Mouse (Mus musculus) forebrain, embryonic 15.5 days (tissue): ENCODE results near the gene Cd300lg. TPM values are rescaled to one million over a fixed set of nuclear protein-coding genes. Genes with fewer than 3 reads are reported as not detected.

Source experiments
- ATAC-seq: fragments of 200-750 bp; cut with Nextera tagmentation; replicated peaks from 2 replicates; pipeline ENCODE4 v1.8.0; 2017; ENCODE audit warnings: mild to moderate bottlenecking, moderate TSS enrichment, moderate library complexity
- H3K27ac ChIP-seq: fragments of 300-500 bp; sonication (generic); replicated peaks from 2 replicates; pipeline ENCODE4 v1.5.1; 2015; ENCODE audit warnings: mild to moderate bottlenecking, inconsistent platforms
- H3K27me3 ChIP-seq: fragments of 300-500 bp; sonication (generic); 2 replicates; pipeline ENCODE4 v1.6.1; 2015; ENCODE audit warnings: inconsistent platforms
- H3K36me3 ChIP-seq: fragments of 300-500 bp; sonication (generic); 2 replicates; pipeline ENCODE4 v1.6.1; 2015; ENCODE audit warnings: mild to moderate bottlenecking, inconsistent platforms
- H3K4me1 ChIP-seq: fragments of 300-500 bp; sonication (generic); 2 replicates; pipeline ENCODE4 v1.6.1; 2015; ENCODE audit warnings: inconsistent platforms
- H3K4me2 ChIP-seq: fragments of 300-500 bp; sonication (generic); replicated peaks from 2 replicates; pipeline ENCODE4 v1.6.1; 2015; ENCODE audit warnings: mild to moderate bottlenecking, inconsistent platforms
- H3K4me3 ChIP-seq: fragments of 300-500 bp; sonication (generic); 2 replicates; pipeline ENCODE4 v1.5.1; 2015; ENCODE audit warnings: mild to moderate bottlenecking, inconsistent platforms
- H3K9ac ChIP-seq: fragments of 300-500 bp; sonication (generic); replicated peaks from 2 replicates; pipeline ENCODE4 v1.6.1; 2015; ENCODE audit warnings: mild to moderate bottlenecking, inconsistent platforms
- H3K9me3 ChIP-seq: fragments of 300-500 bp; sonication (generic); 2 replicates; pipeline ENCODE4 v1.6.1; 2016; ENCODE audit warnings: inconsistent platforms
- WGBS: fragments of 180-500 bp; shearing (Covaris S2); methylation state at CpG from one replicate; pipeline ENCODE4 v1.1.7; 2015; ENCODE audit warnings: mixed read lengths; 5-methylcytosine and 5-hydroxymethylcytosine counted together
- polyA plus RNA-seq: library from polyadenylated mRNA; unstranded; fragments of >200 nt; fragmentation: Nextera tagmentation; extraction: Ambion mirVana; gene quantifications from 2 replicates; pipeline ENCODE4 v1.2.1, GENCODE M21; 2015

The Cd300lg gene
- polyA plus RNA-seq, 1 experiment from 2014 or later = 0.11 TPM

- Histone ChIP-seq H3K9ac (peak overlapping the region; percentile 67), H3K9me3 (no peaks in the 10 kb centered on the region), H3K27ac (peak overlapping the region; percentile 99), H3K4me3 (peak overlapping the region; percentile 58), H3K4me1 (peaks cover 49% of the 10 kb centered on the region), H3K27me3 (no peaks in the 10 kb centered on the region), H3K4me2 (peak overlapping the region; percentile 79), H3K36me3 (no peaks in the 10 kb centered on the region)
- ATAC-seq = no peak
- WGBS = 0% methylated on average over 3 of the region's 3 CpGs
Measured at GRCm38 (mm10) chr11:102086331-102086730, 45.0 kb downstream of the Cd300lg start.

GRCm38 (mm10) chr11:102087081-102087751 is 45.9 kb downstream of the Cd300lg start:
- no peaks in the 10 kb centered on the region for H3K36me3 ChIP-seq
- peaks cover 40% of the 10 kb centered on the region for H3K4me1 ChIP-seq
- ATAC-seq = peak; percentile 79
- WGBS = under 1% methylated on average over 39 of the region's 39 CpGs
- H3K27ac ChIP-seq = peak overlapping the region; percentile 99
- no peaks in the 10 kb centered on the region for H3K27me3 ChIP-seq
- H3K4me3 ChIP-seq = peak overlapping the region; percentile 58
- peak overlapping the region; percentile 79 for H3K4me2 ChIP-seq
- no peaks in the 10 kb centered on the region for H3K9me3 ChIP-seq
- peak overlapping the region; percentile 67 for H3K9ac ChIP-seq

GRCm38 (mm10) chr11:102087931-102088898 is 46.9 kb downstream of the Cd300lg start, which contains the start of gene Mpp2:
TSS of gene Mpp2 (minus strand) at chr11:102088515.
- under 1% methylated on average over 49 of the region's 49 CpGs for WGBS
- Histone ChIP-seq H3K4me2 (peak within 1 kb of the TSS; percentile 79), H3K27me3 (no peaks in the 10 kb centered on the region), H3K9ac (peak within 1 kb of the TSS; percentile 67), H3K27ac (peak within 1 kb of the TSS; percentile 99), H3K36me3 (no peaks in the 10 kb centered on the region), H3K9me3 (no peaks in the 10 kb centered on the region), H3K4me3 (peak within 1 kb of the TSS; percentile 58), H3K4me1 (peaks cover 30% of the 10 kb centered on the region)
- peak; percentile 62 for ATAC-seq

GRCm38 (mm10) chr11:102089088-102089808 is 47.9 kb downstream of the Cd300lg start:
- peak overlapping the region; percentile 58 for H3K4me3 ChIP-seq
- no peaks in the 10 kb centered on the region for H3K9me3 ChIP-seq
- WGBS = under 1% methylated on average over 20 of the region's 20 CpGs
- H3K4me1 ChIP-seq = peaks cover 27% of the 10 kb centered on the region
- H3K27me3 ChIP-seq = no peaks in the 10 kb centered on the region
- H3K36me3 ChIP-seq = no peaks in the 10 kb centered on the region
- peak overlapping the region; percentile 67 for H3K9ac ChIP-seq
- H3K4me2 ChIP-seq = peak overlapping the region; percentile 79
- H3K27ac ChIP-seq = peak overlapping the region; percentile 99
- ATAC-seq = peak; percentile 29

- no peak overlapping the region for H3K27ac ChIP-seq
- WGBS = 80% methylated on average over 3 of the region's 3 CpGs
- H3K27me3 ChIP-seq = no peaks in the 10 kb centered on the region
- H3K4me1 ChIP-seq = peaks cover 12% of the 10 kb centered on the region
- no peak overlapping the region for H3K9ac ChIP-seq
- H3K4me3 ChIP-seq = no peak overlapping the region
- no peak overlapping the region for H3K4me2 ChIP-seq
- no peaks in the 10 kb centered on the region for H3K36me3 ChIP-seq
- no peaks in the 10 kb centered on the region for H3K9me3 ChIP-seq
- no peak for ATAC-seq
Measured at GRCm38 (mm10) chr11:102095676-102096075, 54.4 kb downstream of the Cd300lg start.

- peak; percentile 7; the same call in 1 of the 2 replicates for ATAC-seq
- H3K9me3 ChIP-seq = no peaks in the 10 kb centered on the region
- no peak overlapping the region for H3K4me3 ChIP-seq
- H3K9ac ChIP-seq = no peak overlapping the region
- H3K36me3 ChIP-seq = no peaks in the 10 kb centered on the region
- peak overlapping the region; percentile 43 for H3K4me2 ChIP-seq
- H3K4me1 ChIP-seq = peaks cover 12% of the 10 kb centered on the region
- 75% methylated on average over 5 of the region's 5 CpGs for WGBS
- H3K27ac ChIP-seq = no peak overlapping the region
- no peaks in the 10 kb centered on the region for H3K27me3 ChIP-seq
Measured at GRCm38 (mm10) chr11:102096446-102096845, 55.1 kb downstream of the Cd300lg start.

GRCm38 (mm10) chr11:102096887-102097391 is 55.6 kb downstream of the Cd300lg start:
- Histone ChIP-seq H3K4me2 (peak overlapping the region; percentile 43), H3K4me1 (peaks cover 12% of the 10 kb centered on the region), H3K9me3 (no peaks in the 10 kb centered on the region), H3K9ac (no peak overlapping the region), H3K27me3 (no peaks in the 10 kb centered on the region), H3K27ac (no peak overlapping the region), H3K4me3 (peak overlapping the region; percentile 10), H3K36me3 (no peaks in the 10 kb centered on the region)
- peak; percentile 90 for ATAC-seq
- WGBS = 3% methylated on average over 14 of the region's 18 CpGs

GRCm38 (mm10) chr11:102101219-102101618 is 59.9 kb downstream of the Cd300lg start, which contains the start of gene Ppy:
TSS of gene Ppy (minus strand) at chr11:102101319.
- Histone ChIP-seq H3K4me2 (no peak within 1 kb of the TSS), H3K4me1 (peaks cover 11% of the 10 kb centered on the region), H3K9ac (no peak within 1 kb of the TSS), H3K9me3 (no peaks in the 10 kb centered on the region), H3K27ac (no peak within 1 kb of the TSS), H3K4me3 (no peak within 1 kb of the TSS), H3K27me3 (peaks cover 19% of the 10 kb centered on the region), H3K36me3 (no peaks in the 10 kb centered on the region)
- 79% methylated on average over 4 of the region's 4 CpGs for WGBS
- no peak for ATAC-seq

GRCm38 (mm10) chr11:102102485-102103258 is 61.4 kb downstream of the Cd300lg start:
- 0 out of 2 replicates have a peak, but pooled peaks have one; percentile 53 for ATAC-seq

More at GRCm38 (mm10) chr11:102102485-102103258, 61.4 kb downstream of the Cd300lg start:
- no peak overlapping the region for H3K27ac ChIP-seq
- H3K36me3 ChIP-seq = no peaks in the 10 kb centered on the region
- no peak overlapping the region for H3K4me3 ChIP-seq
- H3K27me3 ChIP-seq = peaks cover 32% of the 10 kb centered on the region
- H3K4me1 ChIP-seq = peaks cover 3% of the 10 kb centered on the region
- 18% methylated on average over 17 of the region's 17 CpGs for WGBS
- H3K9me3 ChIP-seq = no peaks in the 10 kb centered on the region
- no peak overlapping the region for H3K9ac ChIP-seq
- H3K4me2 ChIP-seq = no peak overlapping the region
